Mouse (Mus musculus): ENCODE data around the gene Disp1.

DNA sequence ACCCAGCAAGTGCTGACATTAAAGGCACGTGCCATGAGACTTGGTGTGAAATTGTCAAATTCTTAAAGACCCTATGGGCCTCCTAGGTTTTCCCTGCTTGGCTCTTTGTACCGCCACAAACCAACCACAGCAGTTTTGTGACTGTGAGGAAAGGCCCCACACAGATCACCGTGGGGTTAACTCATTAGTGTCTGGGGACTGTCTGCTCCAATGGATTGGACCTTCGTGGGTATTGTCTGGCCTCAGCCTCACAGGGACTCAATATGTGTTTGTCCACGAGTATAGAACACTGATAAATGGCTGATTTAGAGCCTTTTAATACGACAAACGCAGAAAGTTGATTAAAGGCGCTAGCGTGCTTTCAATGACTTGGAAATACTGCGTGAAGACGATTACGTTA, 175.2 kb downstream of the Disp1 start:
- no peak for TF ChIP-seq TAL1 (conservative IDR thresholded peaks at IDR 0.05; ENCODE audit: low read depth, low read length)
- TF ChIP-seq CTCF (IDR thresholded peaks at IDR 0.05; ENCODE audit: low read depth, low read length) = no peak
- TF ChIP-seq POLR2AphosphoS5 (IDR thresholded peaks at IDR 0.05; ENCODE audit: insufficient replicate concordance, low read depth, low read length) = no peak
- no peak for TF ChIP-seq GATA2 (IDR thresholded peaks at IDR 0.05; ENCODE audit: borderline replicate concordance, low read depth, low read length)
- no peak for TF ChIP-seq GATA1 (IDR thresholded peaks at IDR 0.05; ENCODE audit: borderline replicate concordance, low read length)

All from G1E (cell line).